In genomic region chr16:22872397-22872796, GRCm38 (mm10) we compare ENCODE assay signal across 24 mouse cellular contexts. TPM values are rescaled to one million over a fixed set of nuclear protein-coding genes. Genes with fewer than 3 reads are reported as not detected.
"Had no signal": no experiment of that assay in that cellular context is flagged by ENCODE, and none has a peak within 500 bp of the region (broad histone marks: within the 10 kb centered on the region; RNA-seq: fewer than 3 reads in every experiment).

No protein-coding gene starts in this region.

- H3K9ac ChIP-seq: lung, embryonic 14.5 days; midbrain, embryonic 13.5 days; midbrain, embryonic 15.5 days; neural tube, embryonic 13.5 days; neural tube, embryonic 15.5 days had no signal

- H3K4me2 ChIP-seq: lung, embryonic 14.5 days; midbrain, embryonic 13.5 days; midbrain, embryonic 15.5 days; neural tube, embryonic 13.5 days; neural tube, embryonic 15.5 days had no signal

- H3K4me3 ChIP-seq: midbrain, embryonic 10.5 days; midbrain, embryonic 13.5 days; midbrain, embryonic 15.5 days; myocyte; neural tube, embryonic 13.5 days; neural tube, embryonic 15.5 days had no signal

- H3K27ac ChIP-seq: midbrain, embryonic 10.5 days; midbrain, embryonic 13.5 days; midbrain, embryonic 15.5 days; neural tube, embryonic 13.5 days; neural tube, embryonic 15.5 days had no signal

- H3K9me3 ChIP-seq: midbrain, embryonic 10.5 days; midbrain, embryonic 13.5 days; midbrain, embryonic 15.5 days; neural tube, embryonic 13.5 days; neural tube, embryonic 15.5 days had no signal

- ATAC-seq: midbrain, embryonic 13.5 days; midbrain, embryonic 15.5 days had no signal

- H3K4me1 ChIP-seq: midbrain, embryonic 10.5 days; midbrain, embryonic 13.5 days; midbrain, embryonic 15.5 days; neural tube, embryonic 13.5 days; neural tube, embryonic 15.5 days had no signal

- DNase-seq: lung, adult 18-20 months; lung, embryonic 14.5 days; lung, postnatal 10 days; lung, postnatal 4 days; retina, postnatal 1 day; right cerebral cortex, adult 18-20 months; right cerebral cortex, postnatal 25 days; right cerebral cortex, postnatal 4 days; spleen, adult 18-20 months; thymus, adult 18-20 months; thymus, postnatal 14 days; thymus, postnatal 36 days had no signal

- H3K27me3 ChIP-seq: midbrain, embryonic 13.5 days; midbrain, embryonic 15.5 days; neural tube, embryonic 13.5 days; neural tube, embryonic 15.5 days had no signal

RNA-seq across cellular contexts. Expression of gene Ahsg, which starts 18.7 kb away (rescaled TPM):
- total RNA-seq: megakaryocyte, adult 5-6 weeks; megakaryocyte-erythroid progenitor cell, adult 5-6 weeks had no signal
- polyA plus RNA-seq: midbrain, embryonic 10.5 days; midbrain, embryonic 15.5 days; myocyte; neural tube, embryonic 11.5 days; small intestine, adult 2 months; thymus, postnatal 0 days had no signal

RNA-seq across cellular contexts. Expression of gene Fetub, which starts 45.7 kb away (rescaled TPM):
- total RNA-seq: megakaryocyte, adult 5-6 weeks; megakaryocyte-erythroid progenitor cell, adult 5-6 weeks had no signal
- polyA plus RNA-seq: lung, embryonic 14.5 days; lung, embryonic 16.5 days; midbrain, embryonic 10.5 days; midbrain, embryonic 13.5 days; midbrain, embryonic 15.5 days; neural tube, embryonic 11.5 days; neural tube, embryonic 13.5 days; neural tube, embryonic 15.5 days; small intestine, adult 2 months had no signal
